Mouse (Mus musculus) urinary bladder, adult 18-20 months (tissue): ENCODE results near the gene Tbc1d9.

Experiments
- DNase-seq, 2 experiments: peaks; one replicate each; pipeline ENCODE4 v3.0.0; 2022; ENCODE audit warnings: low spot score in 2 of 2, mixed read lengths in 2 of 2

The Tbc1d9 gene

GRCm38 (mm10) chr8:83165235-83165930 is at the start of gene Tbc1d9:
TSS of gene Tbc1d9 (plus strand) at chr8:83165352.
- peak; percentile 67 to 69 for DNase-seq

GRCm38 (mm10) chr8:83135086-83135485 is 30.1 kb upstream of the Tbc1d9 start:
- DNase-seq, result no peak

GRCm38 (mm10) chr8:83140068-83140467 is 25.1 kb upstream of the Tbc1d9 start:
- no peak for DNase-seq

GRCm38 (mm10) chr8:83140701-83141111 is 24.4 kb upstream of the Tbc1d9 start:
- no peak for DNase-seq

GRCm38 (mm10) chr8:83141358-83141757 is 23.8 kb upstream of the Tbc1d9 start:
- DNase-seq, result no peak

GRCm38 (mm10) chr8:83144601-83145000 is 20.6 kb upstream of the Tbc1d9 start:
- no peak for DNase-seq

- no peak for DNase-seq
Observed at GRCm38 (mm10) chr8:83145421-83145820, 19.7 kb upstream of the Tbc1d9 start.

- DNase-seq, result no peak
Observed at GRCm38 (mm10) chr8:83149124-83149523, 16.0 kb upstream of the Tbc1d9 start.

- no peak for DNase-seq
Observed at GRCm38 (mm10) chr8:83152055-83152454, 13.1 kb upstream of the Tbc1d9 start.

- DNase-seq, result no peak
Observed at GRCm38 (mm10) chr8:83152470-83152869, 12.7 kb upstream of the Tbc1d9 start.

- DNase-seq, result no peak
Observed at GRCm38 (mm10) chr8:83155110-83155509, 10.0 kb upstream of the Tbc1d9 start.

- DNase-seq, result no peak
Observed at GRCm38 (mm10) chr8:83158971-83159370, 6.2 kb upstream of the Tbc1d9 start.

- no peak for DNase-seq
Observed at GRCm38 (mm10) chr8:83159615-83160014, 5.5 kb upstream of the Tbc1d9 start.

- no peak for DNase-seq
Observed at GRCm38 (mm10) chr8:83160613-83161012, 4.5 kb upstream of the Tbc1d9 start.

- DNase-seq, result peak; percentile 30 to 53
Observed at GRCm38 (mm10) chr8:83165931-83166867, 1.0 kb downstream of the Tbc1d9 start, which contains the start of gene Gm10645. TSS of gene Gm10645 (minus strand) at chr8:83166170.

GRCm38 (mm10) chr8:83167932-83168331 is 2.8 kb downstream of the Tbc1d9 start:
- no peak for DNase-seq

- DNase-seq, result no peak
Observed at GRCm38 (mm10) chr8:83169127-83169526, 4.0 kb downstream of the Tbc1d9 start.

GRCm38 (mm10) chr8:83169709-83170108 is 4.6 kb downstream of the Tbc1d9 start:
- no peak for DNase-seq

GRCm38 (mm10) chr8:83170894-83171293 is 5.7 kb downstream of the Tbc1d9 start:
- no peak for DNase-seq

- DNase-seq, result no peak
Observed at GRCm38 (mm10) chr8:83175680-83176079, 10.5 kb downstream of the Tbc1d9 start.

- DNase-seq, result no peak
Observed at GRCm38 (mm10) chr8:83176785-83177184, 11.6 kb downstream of the Tbc1d9 start.

GRCm38 (mm10) chr8:83177317-83178195 is 12.4 kb downstream of the Tbc1d9 start:
- no peak for DNase-seq
